Mouse (Mus musculus): ENCODE data around the gene Cers3. TPM values are rescaled to one million over a fixed set of nuclear protein-coding genes. Genes with fewer than 3 reads are reported as not detected.

Gene Cers3
- total RNA-seq (2023; ENCODE audit: inconsistent age): not detected in 4 replicates

GRCm38 (mm10) chr7:66743377-66743781, at the start of gene Cers3:
Gene Cers3, plus strand, starts transcription at chr7:66743504.

GRCm38 (mm10) chr7:66839463-66840007, 96.2 kb downstream of the Cers3 start, which contains the start of gene Adamts17:
Gene Adamts17, plus strand, starts transcription at chr7:66839735.

Other genes starting within 250 kb of the Cers3 start
- gene Asb7, start 53.9 kb upstream of the Cers3 start, total RNA-seq (2023; ENCODE audit: inconsistent age): 11.5 to 19.9 TPM (median 14.8 TPM) in 4 replicates
- gene Lins1, start 53.6 kb upstream of the Cers3 start, total RNA-seq (2023; ENCODE audit: inconsistent age): 6.6 to 11.0 TPM (median 9.8 TPM) in 4 replicates
- gene Adamts17, start 96.2 kb downstream of the Cers3 start, total RNA-seq (2023; ENCODE audit: inconsistent age): 0.21 to 1.1 TPM in 2 of 4 replicates, not detected in the others